Mouse (Mus musculus): ENCODE results near the gene Echs1. TPM values are rescaled to one million over a fixed set of nuclear protein-coding genes. Genes with fewer than 3 reads are reported as not detected.
"Not testable (repeated sequence)": the region's sequence is repeated elsewhere in the genome, so short reads cannot be mapped to it uniquely, and the experiment has no call there.

Gene Echs1
- polyA plus RNA-seq, 1 experiment from 2014 or later, result 150 TPM

- H3K27ac ChIP-seq; H3K9me3 ChIP-seq; ATAC-seq (ENCODE audit: low FRiP score, low read depth); H3K4me2 ChIP-seq (replicated peaks); H3K9ac ChIP-seq; H3K4me3 ChIP-seq; H3K4me1 ChIP-seq; H3K27me3 ChIP-seq: not testable (repeated sequence)
- H3K36me3 ChIP-seq, result peaks cover 37% of the 10 kb centered on the region
- 87% methylated on average over 7 of the region's 7 CpGs for WGBS
Measured at GRCm38 (mm10) chr7:140134033-140134432, 17.8 kb upstream of the Echs1 start.

- not testable (repeated sequence) for H3K27me3 ChIP-seq; H3K27ac ChIP-seq; H3K4me3 ChIP-seq; H3K9me3 ChIP-seq; H3K9ac ChIP-seq; H3K4me1 ChIP-seq; H3K4me2 ChIP-seq (replicated peaks); ATAC-seq (ENCODE audit: low FRiP score, low read depth)
- WGBS, result 86% methylated on average over 7 of the region's 7 CpGs
- H3K36me3 ChIP-seq, result peaks cover 37% of the 10 kb centered on the region
Measured at GRCm38 (mm10) chr7:140132184-140132583, 15.9 kb upstream of the Echs1 start.

DNA sequence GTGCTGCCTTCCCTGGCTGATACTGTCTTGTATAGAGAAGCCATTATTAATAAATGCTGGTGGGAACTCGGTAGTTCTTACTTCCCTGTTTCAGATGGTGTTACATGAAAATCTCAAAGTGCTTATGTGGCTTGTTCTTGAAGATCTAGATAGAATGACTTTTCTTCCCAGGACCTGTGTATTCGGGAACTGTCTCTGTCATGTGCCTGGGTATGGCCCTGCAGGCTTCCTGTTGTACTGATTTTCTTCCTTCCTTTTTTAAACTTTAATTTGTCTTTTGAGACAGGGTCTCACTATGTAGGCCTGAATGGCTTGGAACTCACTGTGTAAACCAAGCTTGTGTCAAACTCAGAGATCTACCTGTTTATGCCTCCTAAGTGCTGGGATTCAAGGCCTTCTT lies 11.6 kb upstream of the Echs1 start:
- Histone ChIP-seq H3K4me3 (no peak overlapping the region), H3K4me1 (peaks cover 14% of the 10 kb centered on the region), H3K4me2 (replicated peaks) (no peak overlapping the region), H3K9ac (no peak overlapping the region), H3K27me3 (peaks cover 3% of the 10 kb centered on the region; the same call in 1 of the 2 replicates), H3K9me3 (no peaks in the 10 kb centered on the region), H3K27ac (no peak overlapping the region), H3K36me3 (peaks cover 23% of the 10 kb centered on the region)
- no peak for ATAC-seq (ENCODE audit: low FRiP score, low read depth)
- WGBS, result 88% methylated on average over 2 of the region's 2 CpGs

DNA sequence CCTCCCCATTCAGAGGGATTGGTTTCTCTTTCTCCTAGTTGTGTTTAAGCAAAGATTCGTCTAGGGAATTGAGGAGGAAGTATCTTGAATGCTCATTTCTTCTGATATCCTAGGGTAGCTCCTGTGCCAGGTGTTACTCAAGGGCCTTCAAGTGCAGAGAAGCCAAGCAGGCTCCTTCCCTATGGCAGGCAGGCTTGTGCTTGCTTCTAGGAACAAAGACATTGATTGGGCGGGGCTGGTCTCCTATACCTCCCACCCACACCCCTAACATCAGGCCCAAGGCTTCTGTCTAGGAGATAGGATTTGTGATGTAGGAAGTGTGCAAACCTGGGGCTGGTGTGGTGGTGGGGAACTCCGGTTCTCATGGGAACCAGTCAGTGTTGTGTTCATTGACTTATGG lies 10.7 kb upstream of the Echs1 start:
- Histone ChIP-seq H3K9ac (no peak overlapping the region), H3K4me1 (peaks cover 14% of the 10 kb centered on the region), H3K9me3 (no peaks in the 10 kb centered on the region), H3K36me3 (peaks cover 23% of the 10 kb centered on the region), H3K4me3 (no peak overlapping the region), H3K27me3 (peaks cover 3% of the 10 kb centered on the region; the same call in 1 of the 2 replicates), H3K27ac (no peak overlapping the region), H3K4me2 (replicated peaks) (peak overlapping the region; percentile 35; the same call in 1 of the 2 replicates)
- ATAC-seq (ENCODE audit: low FRiP score, low read depth), result no peak
- 80% methylated on average over 3 of the region's 3 CpGs for WGBS

- peak overlapping the region; percentile 87 for H3K4me2 ChIP-seq (replicated peaks)
- peak overlapping the region; percentile 63; the same call in 1 of the 2 replicates for H3K27ac ChIP-seq
- peak overlapping the region; percentile 81 for H3K4me3 ChIP-seq
- peaks cover 14% of the 10 kb centered on the region for H3K4me1 ChIP-seq
- WGBS, result 5% methylated on average over 5 of the region's 5 CpGs
- peak overlapping the region; percentile 85 for H3K9ac ChIP-seq
- peaks cover 3% of the 10 kb centered on the region; the same call in 1 of the 2 replicates for H3K27me3 ChIP-seq
- no peaks in the 10 kb centered on the region for H3K9me3 ChIP-seq
- peaks cover 18% of the 10 kb centered on the region for H3K36me3 ChIP-seq
- ATAC-seq (ENCODE audit: low FRiP score, low read depth), result peak; percentile 14; the same call in 1 of the 2 replicates
Measured at GRCm38 (mm10) chr7:140126022-140126350, 9.7 kb upstream of the Echs1 start.

GRCm38 (mm10) chr7:140125278-140126021 lies 9.2 kb upstream of the Echs1 start:
- Histone ChIP-seq H3K27ac (peak overlapping the region; percentile 63; the same call in 1 of the 2 replicates), H3K9me3 (no peaks in the 10 kb centered on the region), H3K27me3 (peaks cover 3% of the 10 kb centered on the region; the same call in 1 of the 2 replicates), H3K9ac (peak overlapping the region; percentile 85), H3K4me2 (replicated peaks) (peak overlapping the region; percentile 87), H3K36me3 (peaks cover 14% of the 10 kb centered on the region), H3K4me3 (peak overlapping the region; percentile 81), H3K4me1 (peaks cover 14% of the 10 kb centered on the region)
- peak; percentile 98 for ATAC-seq (ENCODE audit: low FRiP score, low read depth)
- 2% methylated on average over 40 of the region's 40 CpGs for WGBS

- no peak overlapping the region for H3K27ac ChIP-seq
- WGBS, result 95% methylated on average over 1 of the region's 1 CpGs
- peaks cover 3% of the 10 kb centered on the region; the same call in 1 of the 2 replicates for H3K27me3 ChIP-seq
- no peak overlapping the region for H3K4me3 ChIP-seq
- H3K9ac ChIP-seq, result no peak overlapping the region
- peaks cover 14% of the 10 kb centered on the region for H3K4me1 ChIP-seq
- peaks cover 3% of the 10 kb centered on the region; the same call in 1 of the 2 replicates for H3K36me3 ChIP-seq
- ATAC-seq (ENCODE audit: low FRiP score, low read depth), result no peak
- no peaks in the 10 kb centered on the region for H3K9me3 ChIP-seq
- no peak overlapping the region for H3K4me2 ChIP-seq (replicated peaks)
Measured at GRCm38 (mm10) chr7:140124382-140124781, 8.1 kb upstream of the Echs1 start.

- no peak overlapping the region for H3K9ac ChIP-seq
Measured at GRCm38 (mm10) chr7:140122765-140123164, 6.5 kb upstream of the Echs1 start.

DNA sequence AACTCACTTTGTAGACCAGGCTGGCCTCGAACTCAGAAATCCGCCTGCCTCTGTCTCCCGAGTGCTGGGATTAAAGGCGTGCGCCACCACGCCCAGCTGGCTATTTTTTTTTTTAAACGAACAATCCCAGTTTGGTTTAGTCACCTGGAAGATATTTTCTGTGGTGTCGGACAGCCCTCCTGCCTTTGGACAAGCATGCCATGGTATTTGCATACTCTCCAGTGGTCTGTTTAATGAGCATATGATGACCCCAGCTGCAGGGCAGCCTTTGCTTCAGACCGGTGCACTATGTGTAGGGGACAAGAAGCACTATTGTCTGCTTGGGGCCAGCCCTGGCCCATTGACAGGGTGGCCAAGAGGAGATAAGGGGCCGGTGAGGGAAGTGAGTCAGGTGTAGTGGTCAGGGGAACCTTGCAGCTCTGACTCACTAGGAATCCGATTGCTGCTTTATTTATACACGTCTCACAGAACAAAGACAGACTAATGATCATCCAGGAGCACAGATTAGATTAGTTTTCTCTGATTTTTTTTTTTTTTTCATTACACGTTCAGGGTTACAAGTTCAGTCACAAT lies 5.1 kb upstream of the Echs1 start:
- H3K27ac ChIP-seq, result no peak overlapping the region
- no peak overlapping the region for H3K4me3 ChIP-seq
- H3K9me3 ChIP-seq, result no peaks in the 10 kb centered on the region
- no peaks in the 10 kb centered on the region for H3K36me3 ChIP-seq
- ATAC-seq (ENCODE audit: low FRiP score, low read depth), result no peak
- H3K4me2 ChIP-seq (replicated peaks), result no peak overlapping the region
- H3K4me1 ChIP-seq, result peaks cover 7% of the 10 kb centered on the region
- 81% methylated on average over 13 of the region's 13 CpGs for WGBS
- H3K9ac ChIP-seq, result no peak overlapping the region
- H3K27me3 ChIP-seq, result peaks cover 3% of the 10 kb centered on the region; the same call in 1 of the 2 replicates

More at GRCm38 (mm10) chr7:140122765-140123164, 6.5 kb upstream of the Echs1 start:
- Histone ChIP-seq H3K27ac (no peak overlapping the region), H3K27me3 (peaks cover 3% of the 10 kb centered on the region; the same call in 1 of the 2 replicates), H3K36me3 (no peaks in the 10 kb centered on the region), H3K4me3 (no peak overlapping the region), H3K4me1 (peaks cover 14% of the 10 kb centered on the region), H3K9me3 (no peaks in the 10 kb centered on the region), H3K4me2 (replicated peaks) (no peak overlapping the region)
- 37% methylated on average over 4 of the region's 4 CpGs for WGBS
- no peak for ATAC-seq (ENCODE audit: low FRiP score, low read depth)

- H3K27me3 ChIP-seq, result peaks cover 3% of the 10 kb centered on the region; the same call in 1 of the 2 replicates
- no peak overlapping the region for H3K27ac ChIP-seq
- no peak overlapping the region for H3K4me3 ChIP-seq
- WGBS, result 88% methylated on average over 2 of the region's 2 CpGs
- H3K4me1 ChIP-seq, result peaks cover 5% of the 10 kb centered on the region; the same call in 1 of the 2 replicates
- H3K9me3 ChIP-seq, result no peaks in the 10 kb centered on the region
- H3K9ac ChIP-seq, result no peak overlapping the region
- no peak for ATAC-seq (ENCODE audit: low FRiP score, low read depth)
- no peaks in the 10 kb centered on the region for H3K36me3 ChIP-seq
- H3K4me2 ChIP-seq (replicated peaks), result no peak overlapping the region
Measured at GRCm38 (mm10) chr7:140120484-140120883, 4.2 kb upstream of the Echs1 start.

DNA sequence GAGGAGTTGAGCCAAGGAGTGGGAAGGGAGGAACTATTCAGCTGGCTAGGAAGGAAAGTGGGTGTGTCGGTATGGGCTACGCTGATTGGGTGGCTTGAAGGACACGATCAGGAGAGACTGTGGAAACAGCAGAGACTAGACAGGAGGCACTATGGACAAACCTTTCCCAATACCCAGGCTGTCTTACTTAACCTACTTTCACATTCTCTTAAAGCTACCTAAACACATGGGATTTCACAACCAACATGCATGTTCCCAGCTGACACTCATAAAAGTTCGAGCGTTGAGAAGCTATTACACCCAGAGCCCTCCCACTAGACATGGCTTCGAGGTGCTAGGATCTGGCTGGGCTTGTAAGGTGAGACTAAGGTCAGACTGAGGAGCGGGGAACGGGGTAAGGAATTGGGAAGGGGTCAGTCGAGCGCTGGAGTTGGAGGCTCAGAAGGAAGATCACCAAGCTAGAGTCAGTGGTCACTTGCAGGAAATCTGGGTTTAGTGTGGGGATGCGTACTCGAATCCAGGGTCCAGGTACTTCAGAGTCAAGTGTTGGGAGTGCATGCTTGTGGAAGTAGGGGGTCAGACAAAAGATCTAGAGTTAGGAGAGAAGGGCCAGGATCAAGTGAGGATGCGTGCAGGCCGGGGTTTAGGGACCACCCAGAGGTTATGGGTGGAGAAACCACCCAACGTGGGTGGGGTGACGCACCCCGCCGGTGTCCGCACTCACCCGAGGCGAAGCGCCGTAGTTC lies 520 bp downstream of the Echs1 start, which contains the start of gene Paox:
Gene Paox (plus strand): TSS at position 217 of the 746 bp plus-strand sequence.
- peaks cover 11% of the 10 kb centered on the region; the same call in 1 of the 2 replicates for H3K4me1 ChIP-seq
- no peaks in the 10 kb centered on the region for H3K27me3 ChIP-seq
- ATAC-seq (ENCODE audit: low FRiP score, low read depth), result peak; percentile 77
- WGBS, result under 1% methylated on average over 23 of the region's 23 CpGs
- no peaks in the 10 kb centered on the region for H3K9me3 ChIP-seq
- peak within 1 kb of the TSS; percentile 79 for H3K4me3 ChIP-seq
- H3K9ac ChIP-seq, result peak within 1 kb of the TSS; percentile 84
- peak within 1 kb of the TSS; percentile 89 for H3K4me2 ChIP-seq (replicated peaks)
- peak within 1 kb of the TSS; percentile 73 for H3K27ac ChIP-seq
- H3K36me3 ChIP-seq, result peaks cover 23% of the 10 kb centered on the region

GRCm38 (mm10) chr7:140111943-140112342 lies 4.3 kb downstream of the Echs1 start:
- Histone ChIP-seq H3K27me3 (no peaks in the 10 kb centered on the region), H3K4me1 (peaks cover 11% of the 10 kb centered on the region; the same call in 1 of the 2 replicates), H3K9ac (no peak overlapping the region), H3K27ac (no peak overlapping the region), H3K9me3 (no peaks in the 10 kb centered on the region), H3K36me3 (peaks cover 61% of the 10 kb centered on the region), H3K4me2 (replicated peaks) (no peak overlapping the region), H3K4me3 (no peak overlapping the region)
- WGBS, result 66% methylated on average over 3 of the region's 3 CpGs
- no peak for ATAC-seq (ENCODE audit: low FRiP score, low read depth)

Measured in limb, embryonic 13.5 days (tissue).